Mouse (Mus musculus) CH12F3 (cell line): ENCODE measurements around the gene A330070K13Rik.

Source experiments
- in situ Hi-C: fragments of 300-500 bp; cut with MboI; formaldehyde crosslinking; loops from 2 replicates; pipeline ENCODE4 v1.14.3; 2020; ENCODE audit warnings: low sequenced_read_pairs

The A330070K13Rik gene

DNA sequence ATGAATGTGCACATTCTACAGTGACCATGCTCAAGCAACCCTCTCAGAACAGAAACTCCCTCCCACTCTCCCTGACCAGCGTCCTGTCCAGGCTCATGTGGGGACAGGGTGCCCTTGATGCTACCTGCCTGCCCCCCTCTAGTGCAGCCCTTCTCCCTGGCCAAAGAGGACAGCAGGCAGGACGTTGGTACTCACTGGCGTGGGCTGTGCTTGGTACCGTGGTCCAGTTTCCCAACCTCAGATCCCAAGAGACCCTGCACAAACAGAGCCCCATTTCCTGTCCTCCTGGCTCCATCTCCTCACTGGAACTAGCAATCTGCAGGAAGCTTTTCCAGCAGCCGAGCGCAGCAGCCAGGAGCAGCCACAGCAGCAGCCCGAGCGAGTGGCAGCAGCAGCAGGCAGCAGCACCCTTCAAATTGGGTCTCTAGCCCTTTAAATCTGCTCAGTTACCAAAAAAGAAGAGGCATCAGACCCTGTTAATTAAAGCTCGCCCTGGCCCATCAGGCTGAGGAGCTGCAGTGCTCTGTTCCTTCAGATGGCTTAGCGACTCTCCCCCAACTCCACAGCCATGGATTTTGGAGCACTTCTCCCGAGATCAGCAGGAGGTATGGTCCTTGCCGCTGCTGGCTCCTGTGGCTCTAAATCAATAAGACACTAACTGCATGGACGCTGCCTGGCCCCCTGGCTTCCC is at the start of gene A330070K13Rik:
TSS of gene A330070K13Rik (minus strand) at position 410 of the 691 bp plus-strand sequence.
- in situ Hi-C loops: no loop called here

DNA sequence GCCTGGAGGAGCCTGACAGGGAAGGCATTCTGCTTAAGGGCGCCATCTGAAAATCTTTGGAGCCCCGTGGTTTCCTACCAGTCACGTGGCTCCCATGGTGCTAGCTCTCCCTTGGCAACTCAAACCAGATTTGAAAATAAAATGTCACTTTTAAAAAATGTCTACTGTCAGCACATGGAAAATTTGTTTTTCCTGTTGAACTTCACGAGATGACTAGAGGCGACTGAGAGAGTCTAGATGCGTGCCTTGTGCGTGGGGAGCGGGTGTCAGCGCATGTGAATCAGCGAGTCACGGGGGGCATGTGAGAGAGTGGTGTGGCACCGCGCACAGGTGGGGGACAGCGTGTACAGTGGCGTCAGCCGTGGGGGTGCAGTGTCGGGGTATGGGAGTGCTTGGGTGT is 27.1 kb upstream of the A330070K13Rik start:
- in situ Hi-C loops: no loop called here

DNA sequence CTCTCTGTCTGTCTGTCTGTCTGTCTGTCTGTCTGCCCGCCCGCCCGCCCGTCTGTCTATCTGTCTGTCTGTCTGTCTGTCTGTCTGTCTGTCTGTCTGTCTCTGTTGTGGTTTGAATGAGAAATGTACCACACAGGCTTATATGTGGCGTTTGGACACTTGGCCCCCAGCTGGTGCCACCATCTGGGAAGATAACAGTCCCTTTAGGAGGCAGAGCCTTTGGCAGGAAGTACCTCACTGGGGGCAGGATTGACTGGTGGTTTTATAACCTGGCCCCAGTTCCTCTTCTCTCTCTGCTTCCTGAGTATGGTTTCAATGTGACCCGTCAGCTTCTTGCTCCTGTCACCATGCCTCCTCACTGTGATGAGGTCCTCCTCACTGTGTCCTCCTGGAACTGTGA is 25.3 kb upstream of the A330070K13Rik start:
- in situ Hi-C loops: no loop called here

DNA sequence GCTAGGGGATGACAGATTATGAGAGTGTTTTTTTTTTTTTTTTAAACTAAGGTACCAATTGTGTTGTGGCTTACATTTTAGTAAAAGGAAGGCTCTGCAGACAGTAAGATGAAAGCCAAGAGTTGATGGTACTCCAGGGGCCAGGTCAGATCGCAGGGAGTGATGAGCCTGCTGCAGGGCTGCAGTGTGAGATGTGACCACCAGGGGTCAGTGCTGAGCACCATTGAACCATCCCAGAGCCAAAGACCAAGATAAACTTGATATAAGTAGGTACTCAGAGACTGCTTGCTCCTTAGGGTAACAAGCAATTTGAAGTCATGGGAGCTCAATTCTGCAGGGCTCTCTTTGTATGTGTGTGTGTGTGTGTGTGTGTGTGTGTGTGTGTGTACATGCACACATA is 20.8 kb upstream of the A330070K13Rik start:
- in situ Hi-C loops: no loop called here

DNA sequence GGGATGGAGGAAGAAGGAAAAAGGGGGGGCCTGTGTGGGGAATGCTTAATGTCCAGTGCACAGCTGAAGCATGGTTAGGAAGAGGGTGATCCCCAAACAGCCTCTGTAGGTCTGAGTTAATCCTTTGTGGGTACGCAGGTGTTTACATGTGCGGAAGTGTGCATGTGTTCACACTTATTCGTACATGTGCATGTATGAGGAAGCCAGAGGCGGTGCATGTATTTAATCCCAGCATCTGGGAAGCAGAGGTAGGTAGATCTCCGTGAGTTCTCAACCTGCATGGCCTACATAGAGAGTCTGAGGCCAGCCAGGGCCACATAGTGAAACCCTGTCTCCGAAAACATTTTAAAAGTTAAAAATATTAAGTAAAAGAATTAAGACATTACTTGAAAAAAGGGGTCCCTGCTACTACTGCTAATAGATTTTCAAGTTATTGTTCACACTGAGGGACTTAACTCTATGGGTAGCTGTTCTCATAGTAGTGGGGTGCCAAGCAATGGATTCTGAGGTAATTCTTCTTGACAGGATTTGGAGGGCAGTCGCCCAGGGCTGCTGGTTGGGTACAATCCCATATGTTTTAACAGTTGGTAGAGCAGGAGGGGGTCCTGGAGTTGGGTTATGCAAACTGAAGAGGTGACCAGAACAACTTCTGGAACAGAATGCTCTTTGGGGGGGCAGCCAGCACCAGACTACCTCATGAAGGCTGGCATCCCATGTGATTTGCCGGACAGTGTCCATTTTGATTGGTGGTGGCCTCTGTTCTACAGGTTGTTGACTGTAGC is 15.9 kb upstream of the A330070K13Rik start:
- in situ Hi-C loops: no loop called here

DNA sequence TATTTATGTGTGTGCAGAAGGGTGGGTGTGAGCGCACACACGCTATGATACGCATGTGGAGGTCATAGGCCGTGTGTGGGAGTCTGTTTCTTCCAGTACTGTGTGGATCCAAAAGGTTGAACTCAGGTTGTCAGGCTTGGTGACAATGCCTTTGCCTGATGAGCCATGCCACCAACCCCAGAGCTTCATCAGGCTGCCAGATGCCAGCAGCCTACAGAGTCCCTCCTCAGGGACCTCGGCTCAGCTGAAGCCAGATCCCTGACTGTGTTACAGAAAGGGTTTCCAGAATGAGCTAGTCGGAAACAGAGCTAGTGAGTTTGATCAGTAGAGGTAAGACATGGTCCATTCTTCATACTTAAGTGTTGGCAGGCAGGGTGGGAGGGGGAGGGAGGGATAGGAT is 10.7 kb upstream of the A330070K13Rik start:
- in situ Hi-C loops: no loop called here

DNA sequence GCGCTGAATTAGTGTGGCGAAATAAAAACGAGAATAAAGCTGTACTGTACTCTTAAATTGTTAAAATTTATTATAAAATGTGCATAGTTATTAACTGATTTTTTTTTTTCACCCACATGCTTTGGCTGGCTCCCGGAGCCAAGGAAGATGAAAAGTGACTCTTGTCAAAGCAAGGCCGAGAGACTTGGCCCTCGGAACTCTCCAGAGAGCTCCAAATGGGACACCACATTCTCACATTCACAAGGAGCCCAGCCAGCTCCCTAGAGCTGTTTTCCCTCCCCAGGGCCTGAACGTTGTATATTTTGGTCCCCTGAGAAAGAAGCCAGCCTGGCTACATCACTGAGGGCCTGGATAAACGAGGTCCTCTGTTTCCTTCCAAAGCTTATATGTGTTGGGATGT is 10.0 kb upstream of the A330070K13Rik start:
- in situ Hi-C loops: no loop called here

DNA sequence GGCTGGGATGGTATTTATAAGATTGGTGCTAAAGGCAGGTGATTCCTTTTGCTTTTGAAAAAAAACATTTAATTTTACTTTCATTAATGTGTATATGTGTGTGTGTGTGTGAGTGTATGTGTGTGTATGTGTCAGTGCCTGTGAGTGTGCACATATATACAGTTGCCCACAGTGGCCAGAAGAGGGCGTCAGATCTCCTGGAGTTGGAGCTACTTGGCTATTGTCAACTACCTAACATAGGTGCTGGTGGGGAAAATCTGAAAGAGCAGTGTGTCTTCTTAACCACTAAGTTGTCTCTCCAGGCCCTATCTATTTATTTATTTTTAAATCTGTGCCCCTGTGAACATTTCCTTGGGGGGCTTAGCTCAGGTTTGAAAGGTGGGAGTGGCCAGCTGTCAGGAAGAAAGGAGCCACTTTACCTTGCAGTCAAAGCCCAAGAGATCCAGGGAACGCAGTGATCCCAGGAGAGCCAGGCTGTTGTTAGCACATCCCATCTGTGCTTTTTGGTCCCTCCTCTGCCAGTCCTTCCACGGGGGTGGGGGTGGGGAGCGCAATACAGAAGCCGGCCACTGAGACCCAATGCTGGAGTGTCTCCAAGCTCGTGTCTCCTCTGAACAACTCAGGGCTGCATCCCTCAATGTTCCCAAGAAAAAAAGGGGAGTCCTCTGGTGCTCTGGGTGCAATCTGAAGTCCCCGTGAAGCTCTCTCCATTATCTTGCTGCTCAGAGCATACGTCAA is 9.4 kb upstream of the A330070K13Rik start:
- in situ Hi-C loops: no loop called here

DNA sequence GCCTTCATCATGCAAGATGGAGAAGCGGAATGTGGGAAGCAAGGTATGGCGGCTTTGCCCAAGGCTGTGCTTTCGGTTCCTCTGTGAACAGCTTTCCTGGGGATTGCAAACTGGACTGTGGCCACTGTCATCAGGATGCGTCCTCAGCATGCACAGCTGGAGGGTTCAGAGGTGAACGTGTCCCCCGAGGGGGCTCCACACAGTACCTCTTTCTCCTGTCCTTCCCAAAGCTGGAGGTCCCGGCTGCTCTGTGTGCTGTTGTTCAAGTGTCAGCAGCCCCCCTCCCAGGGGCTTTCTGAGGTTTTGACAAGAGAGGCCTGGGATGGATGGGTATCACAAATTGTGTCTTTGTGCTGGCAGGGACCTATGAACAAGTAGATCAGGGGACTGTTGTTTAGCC is 2.0 kb upstream of the A330070K13Rik start:
- in situ Hi-C loops: no loop called here

DNA sequence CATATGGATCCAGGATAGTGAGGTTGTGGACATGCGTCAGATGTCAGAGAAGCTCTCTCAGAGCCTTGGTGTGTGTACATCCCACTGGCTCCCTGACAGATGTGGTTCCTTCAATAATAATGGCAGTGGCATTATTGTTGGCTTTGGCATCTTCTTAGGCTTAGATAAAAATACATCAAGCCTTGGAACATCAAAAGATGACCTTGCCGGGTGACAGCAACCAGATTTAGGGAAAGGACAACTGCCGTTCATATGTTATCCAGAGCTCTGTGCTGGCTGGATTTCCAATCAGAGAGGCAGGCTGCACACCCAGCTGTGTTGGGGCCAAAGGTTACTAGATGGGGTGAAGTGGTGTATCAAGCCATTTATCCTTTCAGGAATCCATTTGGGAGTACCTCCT is 9.0 kb downstream of the A330070K13Rik start:
- in situ Hi-C loops: no loop called here

DNA sequence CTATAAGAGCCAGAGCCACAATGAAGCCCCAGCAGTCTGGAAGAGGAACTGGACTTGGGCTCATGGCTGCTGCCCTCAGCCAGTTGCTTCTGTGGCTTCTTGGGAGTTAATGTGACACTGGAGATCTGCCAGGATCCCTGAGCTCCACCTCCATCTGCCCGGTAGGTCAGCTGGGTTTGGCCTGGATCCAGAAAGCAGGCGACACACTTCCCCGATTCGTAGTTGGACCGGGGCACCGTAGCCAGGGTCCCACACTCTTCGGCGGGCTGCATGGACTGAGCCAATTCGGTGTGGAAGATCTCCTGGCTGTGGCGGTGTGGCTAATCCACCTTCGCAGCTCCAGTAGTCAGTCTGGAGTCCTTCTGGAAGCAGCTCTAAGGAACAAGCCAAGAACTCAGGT is 15.2 kb downstream of the A330070K13Rik start, which contains the start of gene Caln1:
TSS of gene Caln1 (plus strand) at position 219 of the 400 bp plus-strand sequence.
- in situ Hi-C loops: no loop called here

DNA sequence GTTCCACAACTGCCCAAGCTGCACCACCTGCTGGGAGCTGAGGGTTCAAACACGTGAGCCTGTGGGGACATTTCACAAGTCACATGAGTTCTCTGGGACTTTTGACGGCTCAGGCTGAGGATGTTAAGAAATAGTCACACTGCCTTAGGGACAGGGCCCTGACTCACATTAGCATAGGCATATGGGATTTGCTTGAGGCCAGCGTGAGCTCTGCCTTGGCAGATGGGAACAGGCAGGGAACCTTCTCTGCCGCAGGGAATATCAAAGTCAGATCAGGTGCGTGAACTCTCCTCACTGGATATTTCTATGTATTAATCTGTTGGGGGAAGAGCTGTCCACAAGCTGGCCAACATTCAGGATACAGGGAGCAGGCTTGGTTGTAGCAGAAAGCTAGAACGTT is 16.2 kb downstream of the A330070K13Rik start:
- in situ Hi-C loops: no loop called here

DNA sequence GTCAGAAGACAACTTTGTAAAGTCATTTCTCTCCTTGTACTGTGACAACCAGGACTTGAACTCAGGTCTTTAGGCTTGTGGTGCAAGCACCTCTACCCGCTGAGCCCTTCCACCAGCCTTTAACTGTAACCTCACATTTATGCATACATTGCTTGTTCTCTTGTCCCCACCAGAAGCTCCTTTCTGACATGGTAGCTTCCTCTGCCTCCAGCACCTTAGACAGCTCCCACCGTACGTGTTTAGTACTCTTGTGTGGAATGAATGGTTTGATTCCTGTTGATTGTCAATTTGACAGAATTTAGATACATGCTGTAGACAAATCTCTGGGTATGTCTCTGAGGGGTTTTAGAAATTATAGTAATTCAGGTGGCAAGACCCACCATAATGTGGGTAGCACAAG is 20.7 kb downstream of the A330070K13Rik start:
- in situ Hi-C loops: no loop called here

DNA sequence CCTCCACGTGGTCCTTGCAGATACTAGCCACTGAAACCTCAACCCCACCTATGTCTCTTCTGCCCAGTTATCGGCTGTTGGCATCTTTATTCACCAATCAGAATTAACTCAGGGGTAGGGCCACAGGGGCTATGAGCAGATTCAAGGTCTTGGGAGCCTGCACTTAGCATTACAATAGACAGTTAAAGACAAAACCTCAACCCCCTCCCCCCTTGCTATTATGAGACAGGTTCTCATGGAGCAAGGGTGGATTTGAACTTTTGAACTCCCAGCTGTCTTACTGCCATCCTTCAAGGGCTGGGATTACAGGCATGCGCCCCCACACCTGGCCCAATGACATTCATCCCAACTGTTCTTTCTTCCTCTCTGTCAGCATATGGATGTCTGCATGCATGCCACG is 21.3 kb downstream of the A330070K13Rik start:
- in situ Hi-C loops: no loop called here

DNA sequence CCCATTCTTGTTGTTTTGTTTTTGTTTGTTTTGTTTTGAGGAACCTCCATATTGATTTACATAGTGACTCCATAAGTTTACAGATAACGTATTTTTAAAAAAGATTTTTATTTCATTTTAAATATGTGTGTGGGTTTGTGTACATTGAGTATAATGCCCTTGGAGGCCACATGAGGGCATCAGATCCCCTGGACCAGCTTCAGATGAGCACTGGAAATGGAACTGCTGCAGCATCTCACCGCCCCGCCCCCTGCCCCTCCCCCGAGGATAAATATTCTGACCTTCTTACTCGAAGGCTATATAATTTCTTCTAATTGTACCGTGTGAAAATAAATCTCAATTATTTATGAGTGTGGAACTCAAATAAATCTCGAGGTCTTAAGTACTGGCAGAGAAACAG is 29.2 kb downstream of the A330070K13Rik start:
- in situ Hi-C loops: no loop called here

DNA sequence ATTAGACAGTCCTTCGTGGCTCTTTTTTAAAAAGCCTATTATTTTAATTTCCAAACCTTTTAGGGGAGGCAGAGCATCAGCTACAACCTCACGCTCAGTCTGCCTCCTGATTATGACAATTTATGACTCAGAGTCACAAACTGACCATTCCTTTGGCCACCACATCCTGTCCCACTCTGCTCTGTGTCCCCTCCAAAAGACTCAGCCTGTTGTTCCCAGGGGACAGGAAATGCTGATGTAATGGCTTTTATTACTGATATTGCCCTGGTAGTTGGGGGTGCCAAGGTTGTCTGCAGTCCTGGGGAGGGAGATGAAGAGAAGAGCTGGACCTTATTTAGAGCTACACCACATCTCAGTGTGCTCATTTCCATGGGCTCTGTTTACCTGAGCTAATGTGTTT is 38.6 kb downstream of the A330070K13Rik start:
- in situ Hi-C loops: no loop called here

DNA sequence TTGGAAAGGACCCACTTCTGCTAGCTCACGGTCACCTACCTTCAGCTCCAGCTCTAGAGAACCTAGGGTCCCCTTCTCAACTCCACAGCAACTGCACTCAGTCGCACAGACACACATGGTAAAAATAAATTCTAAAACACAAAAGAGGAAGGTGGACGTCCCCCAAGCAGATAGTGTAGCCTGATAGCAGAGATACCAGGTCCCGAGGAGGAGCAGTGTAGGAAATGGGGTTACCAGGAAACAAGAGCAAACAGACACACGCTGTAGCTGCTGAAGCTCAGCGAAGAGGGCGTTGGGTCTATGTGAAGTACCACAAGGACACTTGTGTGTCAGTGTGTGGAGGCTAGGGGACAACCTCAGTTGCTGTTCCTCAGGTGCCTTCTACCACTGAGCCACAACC is 39.4 kb downstream of the A330070K13Rik start:
- in situ Hi-C loops: no loop called here

DNA sequence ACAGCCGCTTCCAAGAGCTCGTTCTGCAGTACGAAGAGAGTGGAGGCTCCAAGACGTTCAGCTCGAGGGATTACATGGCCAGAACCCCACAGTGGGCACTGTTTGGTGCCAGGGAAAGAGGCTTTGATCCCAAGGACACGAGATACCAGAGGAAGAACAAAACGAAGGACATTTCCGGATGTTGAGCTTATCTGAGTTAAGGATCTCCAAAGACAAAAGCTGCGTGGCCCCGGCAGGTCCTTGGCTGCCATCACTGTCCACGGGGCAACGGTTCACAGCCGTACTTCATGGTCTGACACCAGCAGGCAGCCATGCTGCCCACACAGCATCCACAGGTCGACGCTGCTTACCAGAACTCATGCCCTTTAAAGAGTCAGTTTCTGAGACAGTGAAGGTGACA is 43.8 kb downstream of the A330070K13Rik start:
- in situ Hi-C loops: no loop called here

DNA sequence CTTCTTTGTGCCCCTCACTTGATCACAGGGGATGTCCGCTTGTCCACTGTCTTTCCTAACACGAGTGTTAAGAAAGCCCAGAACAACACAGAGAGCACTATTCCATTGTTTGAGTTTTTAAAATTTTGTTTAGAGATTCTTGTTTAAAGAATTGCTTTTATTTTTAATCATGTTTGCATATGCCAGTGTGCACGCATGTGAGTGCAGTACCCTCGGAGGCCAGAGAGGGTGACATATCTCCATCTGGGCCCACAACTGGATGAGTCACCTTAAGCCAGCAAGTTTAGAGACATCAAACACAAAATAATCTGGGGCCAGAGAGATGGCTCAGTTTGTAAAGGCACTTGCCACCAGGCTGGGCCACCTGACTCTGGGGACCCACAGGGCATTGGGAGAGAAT is 49.0 kb downstream of the A330070K13Rik start:
- in situ Hi-C loops: no loop called here

DNA sequence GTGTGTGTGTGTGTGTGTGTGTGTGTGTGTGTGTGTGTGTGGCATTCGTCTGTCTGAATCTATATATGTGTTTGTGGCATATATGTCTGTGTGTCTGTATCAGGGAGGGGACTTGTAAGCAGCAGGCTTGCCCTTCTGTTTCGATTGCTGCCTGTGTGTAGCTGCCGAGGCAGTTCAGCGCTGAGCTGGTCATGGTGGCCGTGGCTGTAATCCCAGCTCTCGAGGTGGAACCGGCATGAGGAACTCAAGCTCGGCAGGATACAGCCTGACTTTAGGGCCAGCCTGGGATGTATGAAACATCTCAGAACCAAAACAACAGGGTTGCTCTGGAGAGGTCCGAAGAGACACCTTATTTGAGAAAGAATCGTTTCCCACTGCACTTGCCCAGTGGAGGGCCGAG is 50.5 kb downstream of the A330070K13Rik start:
- in situ Hi-C loops: no loop called here

DNA sequence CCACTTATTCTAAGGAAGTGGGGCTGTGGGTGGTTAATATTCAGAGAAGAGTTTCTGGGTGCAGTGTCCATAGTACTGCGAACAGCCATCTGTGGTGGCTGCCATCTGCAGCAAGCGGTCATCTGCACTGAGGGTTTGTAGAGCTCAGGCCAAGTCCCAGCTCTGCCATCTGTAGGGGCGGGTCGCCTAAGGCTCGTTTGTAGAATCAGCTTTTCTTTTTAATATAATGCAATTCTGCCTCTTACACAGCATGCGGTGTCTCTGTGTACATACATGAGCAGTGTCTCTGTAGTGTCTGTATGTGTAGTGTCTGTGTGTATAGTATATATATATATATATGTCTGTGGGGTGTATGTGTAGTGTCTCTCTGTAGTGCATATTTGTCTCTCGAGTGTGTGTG is 50.9 kb downstream of the A330070K13Rik start:
- in situ Hi-C loops: no loop called here

DNA sequence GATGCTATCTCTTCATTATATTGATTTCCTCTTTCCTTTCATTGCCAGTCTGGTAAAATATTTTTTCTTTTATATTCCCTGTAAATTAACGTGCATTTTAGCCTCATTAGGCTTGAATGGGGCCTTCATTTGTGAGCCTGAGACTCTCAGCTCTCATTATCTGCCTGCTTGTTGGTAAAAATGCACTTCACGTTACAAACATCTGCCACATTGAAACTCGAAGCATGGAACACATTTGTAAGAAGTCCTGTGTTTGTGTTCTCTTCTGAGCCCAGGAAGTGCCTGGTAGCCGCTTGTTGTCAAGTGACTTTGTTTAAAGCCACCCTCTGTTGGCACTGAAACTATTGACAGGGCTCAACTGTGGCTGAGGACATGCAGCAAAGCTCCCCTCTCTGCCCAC is 53.2 kb downstream of the A330070K13Rik start:
- in situ Hi-C loops: no loop called here
